Mouse (Mus musculus) olfactory bulb, adult 2 months (tissue): ENCODE data around the gene Prkag2.

Experiments
- CTCF ChIP-seq: fragments of 200-500 bp; IDR thresholded peaks from 2 replicates; pipeline ENCODE4 v1.5.1; 2012; ENCODE audit warnings: low read depth, mild to moderate bottlenecking, low read length, moderate library complexity; ENCODE audit not compliant: insufficient read depth
- POLR2A ChIP-seq: fragments of 200-500 bp; IDR thresholded peaks from 2 replicates; pipeline ENCODE4 v1.6.1; 2012; ENCODE audit warnings: mild to moderate bottlenecking, low read depth, low read length, moderate library complexity; ENCODE audit not compliant: insufficient read depth

- no peak for TF ChIP-seq CTCF
- TF ChIP-seq POLR2A, result no peak
These were observed 131.7 kb downstream of the Prkag2 start for GRCm38 (mm10) chr5:24968792-24969191.
